Mouse (Mus musculus) limb, embryonic 13.5 days (tissue): ENCODE measurements around the gene Pecam1. TPM values are rescaled to one million over a fixed set of nuclear protein-coding genes. Genes with fewer than 3 reads are reported as not detected.
A peak's percentile ranks its signal among the peaks of the same experiment; 100 is the strongest.
"Not testable (repeated sequence)": the region's sequence is repeated elsewhere in the genome, so short reads cannot be mapped to it uniquely, and the experiment has no call there.

Experiments
- ATAC-seq: fragments of 200-750 bp; cut with Nextera tagmentation; 2 replicates; pipeline ENCODE4 v1.8.0; 2017; ENCODE audit warnings: low read depth, moderate number of reproducible peaks, moderate TSS enrichment; ENCODE audit not compliant: low FRiP score
- H3K27ac ChIP-seq: fragments of 300-500 bp; sonication (generic); 2 replicates; pipeline ENCODE4 v1.5.1; 2015; ENCODE audit warnings: inconsistent platforms, mild to moderate bottlenecking, moderate library complexity
- H3K27me3 ChIP-seq: fragments of 300-500 bp; sonication (generic); 2 replicates; pipeline ENCODE4 v1.6.1; 2015; ENCODE audit warnings: mild to moderate bottlenecking, inconsistent platforms
- H3K36me3 ChIP-seq: fragments of 300-500 bp; sonication (generic); 2 replicates; pipeline ENCODE4 v1.6.1; 2015; ENCODE audit warnings: inconsistent platforms, mild to moderate bottlenecking, moderate library complexity
- H3K4me1 ChIP-seq: fragments of 300-500 bp; sonication (generic); 2 replicates; pipeline ENCODE4 v1.6.1; 2015; ENCODE audit warnings: inconsistent platforms
- H3K4me2 ChIP-seq: fragments of 300-500 bp; sonication (generic); replicated peaks from 2 replicates; pipeline ENCODE4 v1.6.1; 2015; ENCODE audit warnings: inconsistent platforms, mild to moderate bottlenecking, moderate library complexity
- H3K4me3 ChIP-seq: fragments of 300-500 bp; sonication (generic); 2 replicates; pipeline ENCODE4 v1.5.1; 2015; ENCODE audit warnings: moderate library complexity, mild to moderate bottlenecking, inconsistent platforms
- H3K9ac ChIP-seq: fragments of 300-500 bp; sonication (generic); 2 replicates; pipeline ENCODE4 v1.6.1; 2015; ENCODE audit warnings: mild to moderate bottlenecking, inconsistent platforms
- H3K9me3 ChIP-seq: fragments of 300-500 bp; sonication (generic); 2 replicates; pipeline ENCODE4 v1.6.1; 2016; ENCODE audit warnings: inconsistent platforms
- WGBS: fragments of 180-500 bp; shearing (Covaris S2); methylation state at CpG from one replicate; pipeline ENCODE4 v1.1.7; 2015; 5-methylcytosine and 5-hydroxymethylcytosine counted together
- polyA plus RNA-seq: library from polyadenylated mRNA; unstranded; fragments of >200 nt; fragmentation: Nextera tagmentation; extraction: Ambion mirVana; gene quantifications from 2 replicates; pipeline ENCODE4 v1.2.1, GENCODE M21; 2015

The Pecam1 gene
- polyA plus RNA-seq, 1 experiment from 2014 or later = 36.8 TPM

GRCm38 (mm10) chr11:106658051-106658880, 92.2 kb downstream of the Pecam1 start:
- H3K9me3 ChIP-seq = no peaks in the 10 kb centered on the region
- peak overlapping the region; percentile 53 for H3K9ac ChIP-seq
- H3K27me3 ChIP-seq = no peaks in the 10 kb centered on the region
- ATAC-seq = peak; percentile 84
- 12% methylated on average over 14 of the region's 14 CpGs for WGBS
- H3K4me2 ChIP-seq = peak overlapping the region; percentile 46
- H3K36me3 ChIP-seq = no peaks in the 10 kb centered on the region
- H3K4me3 ChIP-seq = no peak overlapping the region
- H3K4me1 ChIP-seq = peaks cover 34% of the 10 kb centered on the region
- peak overlapping the region; percentile 91 for H3K27ac ChIP-seq

- ATAC-seq = not testable (repeated sequence)
Measured at GRCm38 (mm10) chr11:106656896-106657498, 93.4 kb downstream of the Pecam1 start.

GRCm38 (mm10) chr11:106648347-106648746, 102.1 kb downstream of the Pecam1 start:
- no peak overlapping the region for H3K9ac ChIP-seq
- H3K4me1 ChIP-seq = no peaks in the 10 kb centered on the region
- H3K9me3 ChIP-seq = no peaks in the 10 kb centered on the region
- 26% methylated on average over 13 of the region's 13 CpGs for WGBS
- H3K36me3 ChIP-seq = no peaks in the 10 kb centered on the region
- no peak overlapping the region for H3K4me2 ChIP-seq
- H3K27ac ChIP-seq = no peak overlapping the region
- no peaks in the 10 kb centered on the region for H3K27me3 ChIP-seq
- no peak overlapping the region for H3K4me3 ChIP-seq
- ATAC-seq = no peak

More at GRCm38 (mm10) chr11:106656896-106657498, 93.4 kb downstream of the Pecam1 start:
- Histone ChIP-seq H3K4me1 (peaks cover 34% of the 10 kb centered on the region), H3K27ac (peak overlapping the region; percentile 91; the same call in 1 of the 2 replicates)
- H3K27me3 ChIP-seq, H3K9me3 ChIP-seq, H3K4me3 ChIP-seq, H3K36me3 ChIP-seq, H3K9ac ChIP-seq, H3K4me2 ChIP-seq: not testable (repeated sequence)
- WGBS = 87% methylated on average over 5 of the region's 5 CpGs

- H3K27me3 ChIP-seq = no peaks in the 10 kb centered on the region
- H3K27ac ChIP-seq = no peak overlapping the region
- no peaks in the 10 kb centered on the region for H3K9me3 ChIP-seq
- ATAC-seq = no peak
- H3K4me1 ChIP-seq = peaks cover 18% of the 10 kb centered on the region
- no peak overlapping the region for H3K4me3 ChIP-seq
- 78% methylated on average over 8 of the region's 8 CpGs for WGBS
- no peaks in the 10 kb centered on the region for H3K36me3 ChIP-seq
- H3K9ac ChIP-seq = no peak overlapping the region
- no peak overlapping the region for H3K4me2 ChIP-seq
Measured at GRCm38 (mm10) chr11:106642966-106643637, 107.3 kb downstream of the Pecam1 start.

- WGBS = 79% methylated on average over 1 of the region's 1 CpGs
- Histone ChIP-seq H3K36me3 (no peaks in the 10 kb centered on the region), H3K4me2 (no peak overlapping the region), H3K27ac (no peak overlapping the region), H3K9ac (no peak overlapping the region), H3K4me3 (no peak overlapping the region), H3K9me3 (no peaks in the 10 kb centered on the region), H3K27me3 (no peaks in the 10 kb centered on the region), H3K4me1 (peaks cover 18% of the 10 kb centered on the region)
- ATAC-seq = no peak
Measured at GRCm38 (mm10) chr11:106641580-106641979, 108.8 kb downstream of the Pecam1 start.

GRCm38 (mm10) chr11:106640059-106640458, 110.4 kb downstream of the Pecam1 start:
- H3K27me3 ChIP-seq = no peaks in the 10 kb centered on the region
- H3K9me3 ChIP-seq = no peaks in the 10 kb centered on the region
- no peak overlapping the region for H3K27ac ChIP-seq
- 23% methylated on average over 6 of the region's 9 CpGs for WGBS
- 0 out of 2 replicates have a peak overlapping the region, but pooled peaks have one; percentile 19 for H3K4me2 ChIP-seq
- no peak overlapping the region for H3K4me3 ChIP-seq
- peak; percentile 61; the same call in 1 of the 2 replicates for ATAC-seq
- peaks cover 18% of the 10 kb centered on the region for H3K4me1 ChIP-seq
- no peak overlapping the region for H3K9ac ChIP-seq
- H3K36me3 ChIP-seq = no peaks in the 10 kb centered on the region

GRCm38 (mm10) chr11:106639356-106639692, 111.1 kb downstream of the Pecam1 start:
- Histone ChIP-seq H3K9ac (no peak overlapping the region), H3K27ac (no peak overlapping the region), H3K36me3 (no peaks in the 10 kb centered on the region), H3K4me3 (no peak overlapping the region), H3K4me1 (peaks cover 18% of the 10 kb centered on the region), H3K4me2 (no peak overlapping the region), H3K9me3 (no peaks in the 10 kb centered on the region), H3K27me3 (no peaks in the 10 kb centered on the region)
- no peak for ATAC-seq
- WGBS = 12% methylated on average over 5 of the region's 5 CpGs

- peaks cover 18% of the 10 kb centered on the region for H3K4me1 ChIP-seq
- no peaks in the 10 kb centered on the region for H3K9me3 ChIP-seq
- no peak overlapping the region for H3K4me3 ChIP-seq
- no peak overlapping the region for H3K4me2 ChIP-seq
- no peaks in the 10 kb centered on the region for H3K27me3 ChIP-seq
- WGBS = 37% methylated on average over 9 of the region's 9 CpGs
- ATAC-seq = no peak
- H3K9ac ChIP-seq = no peak overlapping the region
- no peaks in the 10 kb centered on the region for H3K36me3 ChIP-seq
- no peak overlapping the region for H3K27ac ChIP-seq
Measured at GRCm38 (mm10) chr11:106638551-106639355, 111.7 kb downstream of the Pecam1 start.

- H3K9ac ChIP-seq = no peak overlapping the region
- no peak for ATAC-seq
- H3K9me3 ChIP-seq = peaks cover under 1% of the 10 kb centered on the region
- H3K4me1 ChIP-seq = peaks cover 18% of the 10 kb centered on the region
- no peak overlapping the region for H3K27ac ChIP-seq
- no peaks in the 10 kb centered on the region for H3K36me3 ChIP-seq
- WGBS = 26% methylated on average over 7 of the region's 7 CpGs
- H3K4me2 ChIP-seq = no peak overlapping the region
- H3K27me3 ChIP-seq = no peaks in the 10 kb centered on the region
- no peak overlapping the region for H3K4me3 ChIP-seq
Measured at GRCm38 (mm10) chr11:106637754-106638153, 112.7 kb downstream of the Pecam1 start.

GRCm38 (mm10) chr11:106635946-106636345, 114.5 kb downstream of the Pecam1 start:
- ATAC-seq = no peak
- Histone ChIP-seq H3K4me2 (no peak overlapping the region), H3K4me1 (peaks cover 18% of the 10 kb centered on the region), H3K36me3 (no peaks in the 10 kb centered on the region; the same call in 1 of the 2 replicates), H3K4me3 (no peak overlapping the region), H3K27ac (no peak overlapping the region), H3K9me3 (peaks cover 7% of the 10 kb centered on the region), H3K27me3 (no peaks in the 10 kb centered on the region), H3K9ac (no peak overlapping the region)
- WGBS = 60% methylated on average over 2 of the region's 2 CpGs

- ATAC-seq, H3K27me3 ChIP-seq, H3K4me3 ChIP-seq, H3K27ac ChIP-seq, H3K9me3 ChIP-seq, H3K4me2 ChIP-seq, H3K36me3 ChIP-seq, H3K9ac ChIP-seq, H3K4me1 ChIP-seq: not testable (repeated sequence)
- WGBS = 91% methylated on average over 3 of the region's 3 CpGs
Measured at GRCm38 (mm10) chr11:106634175-106634574, 116.3 kb downstream of the Pecam1 start.
